11 mouse cellular contexts compared by ENCODE assay signal in the genomic region with DNA sequence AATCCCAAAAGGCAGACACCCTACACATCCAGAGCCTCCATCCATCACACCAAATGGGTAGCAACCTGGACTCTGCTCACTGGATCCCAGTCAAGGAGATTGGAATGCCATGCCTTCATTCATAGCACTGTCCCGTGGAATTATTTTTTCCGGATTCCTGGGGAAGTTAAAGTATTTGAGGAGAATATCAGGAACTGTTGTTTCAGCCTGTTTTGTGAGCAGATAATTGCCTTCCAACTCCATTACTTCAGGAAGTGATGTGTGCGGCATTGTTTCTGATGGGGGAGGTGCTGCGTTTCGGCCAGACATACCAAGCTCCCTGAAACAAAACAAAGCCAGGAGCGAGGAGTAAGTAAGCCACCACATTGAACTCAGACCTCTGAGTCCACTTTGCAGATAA. TPM values are rescaled to one million over a fixed set of nuclear protein-coding genes. Genes with fewer than 3 reads are reported as not detected.
A peak's percentile ranks its signal among the peaks of the same experiment; 100 is the strongest.
DNase-seq lines count a peak whose midpoint lies in the region; ATAC-seq lines count a peak whose summit lies in the region.
"Had no signal": no experiment of that assay in that cellular context is flagged by ENCODE, and none has a peak within 500 bp of the region (broad histone marks: within the 10 kb centered on the region; RNA-seq: fewer than 3 reads in every experiment).

No protein-coding gene starts in this region.

- H3K9ac ChIP-seq in liver, embryonic 11.5 days (ENCODE audit: low read depth, low read length) = no peak overlapping the region
- H3K9ac ChIP-seq: limb, embryonic 13.5 days; midbrain, embryonic 12.5 days had no signal

- WGBS in liver, embryonic 11.5 days = 38% methylated on average over 6 of the region's 6 CpGs

- no peaks in the 10 kb centered on the region for H3K27me3 ChIP-seq in liver, embryonic 11.5 days (replicated peaks; ENCODE audit: control insufficient read depth, insufficient read depth, low read length)
- H3K27me3 ChIP-seq: limb, embryonic 13.5 days; midbrain, embryonic 12.5 days had no signal

- H3K27ac ChIP-seq in liver, embryonic 11.5 days (ENCODE audit: low read depth, low read length) = no peak overlapping the region
- H3K27ac ChIP-seq: limb, embryonic 13.5 days; midbrain, embryonic 12.5 days had no signal

- peak; percentile 27 for DNase-seq in gastrocnemius, postnatal 25 days
- DNase-seq in gastrocnemius, postnatal 14 days = no peak
- peak; percentile 63 to 86 for DNase-seq in heart, adult 18-20 months
- DNase-seq in heart, postnatal 4 days = peak; percentile 54
- peak; percentile 50 for DNase-seq in lung, postnatal 36 days
- no peak for DNase-seq in liver, embryonic 11.5 days (ENCODE audit: low spot score)
- DNase-seq in frontal cortex, postnatal 25 days (ENCODE audit: low spot score in 2 of 2) = no peak
- no peak for DNase-seq in gastrocnemius, adult 8-10 months (ENCODE audit: low spot score in 2 of 2)
- DNase-seq: B cell, adult 2 months had no signal

- ATAC-seq in liver, embryonic 11.5 days (replicated peaks; ENCODE audit: low FRiP score) = no peak

- H3K4me1 ChIP-seq in liver, embryonic 11.5 days (replicated peaks; ENCODE audit: control insufficient read depth, insufficient read depth, low read length) = no peaks in the 10 kb centered on the region; the same call in 1 of the 2 replicates
- H3K4me1 ChIP-seq: limb, embryonic 13.5 days; midbrain, embryonic 12.5 days had no signal

- intact Hi-C loops in gastrocnemius, postnatal 14 days (cut with DNase I; ENCODE audit: low total_unique reads) = no loop called here

- no peaks in the 10 kb centered on the region for H3K36me3 ChIP-seq in liver, embryonic 11.5 days (ENCODE audit: control insufficient read depth, insufficient read depth, low read length)
- H3K36me3 ChIP-seq: limb, embryonic 13.5 days; midbrain, embryonic 12.5 days had no signal

- H3K4me2 ChIP-seq in liver, embryonic 11.5 days = no peak overlapping the region
- H3K4me2 ChIP-seq: limb, embryonic 13.5 days; midbrain, embryonic 12.5 days had no signal

- H3K4me3 ChIP-seq in liver, embryonic 11.5 days (ENCODE audit: low read depth, low read length) = no peak overlapping the region
- H3K4me3 ChIP-seq: limb, embryonic 13.5 days; midbrain, embryonic 12.5 days had no signal

- H3K9me3 ChIP-seq in liver, embryonic 11.5 days (ENCODE audit: control insufficient read depth, low read length) = no peaks in the 10 kb centered on the region
- H3K9me3 ChIP-seq: limb, embryonic 13.5 days; midbrain, embryonic 12.5 days had no signal

RNA-seq across cellular contexts. Expression of gene Bloc1s5, which starts 41.8 kb away (rescaled TPM):
- 1 to 10 TPM; 5.3 to 5.7 TPM for total RNA-seq in gastrocnemius, postnatal 25 days (2021)
- total RNA-seq in gastrocnemius, postnatal 14 days (2021) = 1 to 10 TPM; 5.5 to 5.8 TPM
- total RNA-seq in heart, adult 18-20 months (2021) = 10 to 100 TPM; 12.7 to 13.0 TPM
- 10 to 100 TPM; 12.3 to 12.8 TPM for total RNA-seq in heart, postnatal 4 days (2021)
- 20.3 and 24.9 TPM in 2 replicates for polyA plus RNA-seq in liver, embryonic 11.5 days (2014; fragmentation: Nextera tagmentation; extraction: Ambion mirVana)
- total RNA-seq in gastrocnemius, adult 8-10 months (2022) = 1 to 10 TPM; 6.0 to 7.3 (median 6.5) TPM

Comparison
In these comparisons a context has a peak if more than half of its experiments do, and no peak if none do; other contexts are left out.
1. DNase-seq: peak in gastrocnemius, postnatal 25 days (single experiment), heart, adult 18-20 months (2 of 2), heart, postnatal 4 days (single experiment) and lung, postnatal 36 days (single experiment); none in gastrocnemius, postnatal 14 days (single experiment), liver, embryonic 11.5 days (single experiment), frontal cortex, postnatal 25 days (0 of 2) and gastrocnemius, adult 8-10 months (0 of 2).